Mouse (Mus musculus) ES-E14 (cell line): ENCODE measurements around the gene Yipf6. TPM values are rescaled to one million over a fixed set of nuclear protein-coding genes. Genes with fewer than 3 reads are reported as not detected.
A peak's percentile ranks its signal among the peaks of the same experiment; 100 is the strongest.

Experiments
- DNase-seq: peaks from one replicate; pipeline ENCODE4 v3.0.0-alpha.2; 2013; ENCODE audit warnings: low read depth, low spot score
- H3K27ac ChIP-seq: 2 replicates; pipeline ENCODE4 v1.5.1; 2012; ENCODE audit warnings: low read depth, mild to moderate bottlenecking, low read length, moderate library complexity, mixed read lengths; ENCODE audit not compliant: poor library complexity, insufficient read depth, severe bottlenecking
- H3K36me3 ChIP-seq: 2 replicates; pipeline ENCODE4 v1.6.1; 2012; ENCODE audit warnings: mild to moderate bottlenecking, low read length, moderate library complexity, mixed read lengths; ENCODE audit not compliant: control insufficient read depth, poor library complexity, insufficient read depth, severe bottlenecking
- H3K4me1 ChIP-seq, 2 experiments: fragments of 150-350 bp in 1 of 2; sonication (generic) in 1 of 2; 2 replicates each; pipeline ENCODE4 v1.6.1; 2012; ENCODE audit warnings: low read length in 2 of 2, mild to moderate bottlenecking in 1 of 2, mixed read lengths in 1 of 2; ENCODE audit not compliant: control insufficient read depth in 2 of 2, insufficient read depth in 2 of 2, poor library complexity in 1 of 2
- H3K4me3 ChIP-seq, 2 experiments: fragments of 150-350 bp in 1 of 2; sonication (generic) in 1 of 2; 2 replicates each; pipeline ENCODE4 v1.5.1; 2012; ENCODE audit warnings: low read length in 2 of 2, low read depth in 1 of 2, mild to moderate bottlenecking in 1 of 2, mixed read lengths in 1 of 2; ENCODE audit not compliant: insufficient read depth in 1 of 2, poor library complexity in 1 of 2, severe bottlenecking in 1 of 2
- H3K9ac ChIP-seq: 2 replicates; pipeline ENCODE4 v1.6.1; 2012; ENCODE audit warnings: low read depth, mild to moderate bottlenecking, low read length, mixed read lengths; ENCODE audit not compliant: poor library complexity, insufficient read depth, severe bottlenecking
- H3K9me3 ChIP-seq: fragments of 150-350 bp; sonication (generic); 2 replicates; pipeline ENCODE4 v1.6.1; 2012; ENCODE audit warnings: low read depth, mild to moderate bottlenecking, low read length; ENCODE audit not compliant: control insufficient read depth, insufficient read depth
- MAFK ChIP-seq: IDR thresholded peaks from 2 replicates; pipeline ENCODE4 v1.6.1; 2014; ENCODE audit warnings: mild to moderate bottlenecking, low read depth, low read length, inconsistent platforms; ENCODE audit not compliant: insufficient read depth
- ZC3H11A ChIP-seq: IDR thresholded peaks from 2 replicates; pipeline ENCODE4 v1.6.1; 2012; ENCODE audit warnings: low read depth, mild to moderate bottlenecking, inconsistent platforms, low read length, borderline replicate concordance
- in situ Hi-C, 2 experiments: fragments of 600-800 bp; cut with MboI; formaldehyde crosslinking; loops; one replicate each; pipeline ENCODE4 v1.15.1; 2025; ENCODE audit warnings: low sequenced_read_pairs in 2 of 2, inconsistent platforms in 1 of 2; ENCODE audit not compliant: unreplicated experiment in 2 of 2
- total RNA-seq: library from RNA; depleted of rRNA; stranded (reverse); fragments of 300-350 nt; gene quantifications from 2 replicates; pipeline ENCODE4 v1.2.3, GENCODE M21; 2012; rRNA removed

Gene Yipf6
- total RNA-seq, 1 experiment = 33.7 TPM

GRCm38 (mm10) chrX:98989574-98989973 is 53.5 kb downstream of the Yipf6 start:
- Histone ChIP-seq H3K36me3 (no peaks in the 10 kb centered on the region), H3K9ac (no peak overlapping the region), H3K4me1 (no peaks in the 10 kb centered on the region), H3K9me3 (no peaks in the 10 kb centered on the region), H3K27ac (no peak overlapping the region), H3K4me3 (no peak overlapping the region)
- peak; percentile 61; the same call in 1 of the 2 replicates for TF ChIP-seq ZC3H11A
- no peak for TF ChIP-seq MAFK
- peak; percentile 26 for DNase-seq
- in situ Hi-C loops = no loop called here

Other genes starting within 250 kb of the Yipf6 start
- 2.5 and 2.9 TPM in 2 replicates for gene Ophn1, start 45.3 kb upstream of the Yipf6 start, total RNA-seq
- 4.3 and 7.8 TPM in 2 replicates for gene Stard8, start 66.9 kb downstream of the Yipf6 start, total RNA-seq
- gene Efnb1, start 199.8 kb downstream of the Yipf6 start, total RNA-seq = 9.6 and 16.1 TPM in 2 replicates